Mouse (Mus musculus) CH12.LX (cell line): ENCODE data around the gene Otub2. TPM values are rescaled to one million over a fixed set of nuclear protein-coding genes. Genes with fewer than 3 reads are reported as not detected.

Experiments used
- DNase-seq: peaks from one replicate; pipeline ENCODE4 v3.0.0-alpha.2; 2013; ENCODE audit errors: extremely low read depth
- H3K27ac ChIP-seq: 2 replicates; pipeline ENCODE4 v1.5.1; 2012; ENCODE audit warnings: low read depth, mild to moderate bottlenecking, control low read depth, moderate library complexity; ENCODE audit not compliant: insufficient read depth
- H3K27me3 ChIP-seq: replicated peaks from 2 replicates; pipeline ENCODE3; 2012; ENCODE audit warnings: inconsistent platforms
- H3K36me3 ChIP-seq, 2 experiments: replicated peaks in 1 of 2; 2 replicates each; pipeline versions ENCODE3 to v1.6.1; 2012; ENCODE audit warnings: inconsistent platforms in 1 of 2, low read length in 1 of 2, mild to moderate bottlenecking in 1 of 2, mixed read lengths in 1 of 2, moderate library complexity in 1 of 2; ENCODE audit not compliant: control insufficient read depth in 1 of 2, insufficient read depth in 1 of 2
- H3K4me1 ChIP-seq, 2 experiments: 2 replicates each; pipeline ENCODE4 v1.6.1; 2012; ENCODE audit warnings: inconsistent platforms in 1 of 2, moderate library complexity in 1 of 2; ENCODE audit not compliant: insufficient read depth in 2 of 2, control insufficient read depth in 1 of 2
- H3K4me2 ChIP-seq: 2 replicates; pipeline ENCODE4 v1.6.1; 2012; ENCODE audit warnings: low read depth, mild to moderate bottlenecking, control low read depth; ENCODE audit not compliant: poor library complexity, insufficient read depth, severe bottlenecking
- H3K4me3 ChIP-seq, 3 experiments: fragments of 150-350 bp in 1 of 3; sonication (generic) in 1 of 3; replicated peaks in 1 of 3; 2 replicates each; pipeline versions ENCODE3 to v1.5.1; 2011 to 2012; ENCODE audit warnings: low read depth in 2 of 3, low read length in 2 of 3, mild to moderate bottlenecking in 2 of 3, moderate library complexity in 2 of 3, control low read depth in 1 of 3, improper control_type of control experiment in 1 of 3, inconsistent platforms in 1 of 3, mixed read lengths in 1 of 3; ENCODE audit not compliant: poor library complexity in 1 of 3
- H3K79me2 ChIP-seq: replicated peaks from 2 replicates; pipeline ENCODE4 v1.6.1; 2012; ENCODE audit warnings: mild to moderate bottlenecking, moderate library complexity; ENCODE audit not compliant: control insufficient read depth, poor library complexity, insufficient read depth, severe bottlenecking; ENCODE audit errors: extremely low read depth
- H3K9ac ChIP-seq: 2 replicates; pipeline ENCODE4 v1.6.1; 2012; ENCODE audit warnings: low read depth, mild to moderate bottlenecking, control low read depth, moderate library complexity; ENCODE audit not compliant: insufficient read depth
- H3K9me3 ChIP-seq: replicated peaks from 2 replicates; pipeline ENCODE3; 2012; ENCODE audit warnings: low read length, inconsistent platforms, mixed read lengths
- BHLHE40 ChIP-seq: IDR thresholded peaks from 2 replicates; pipeline ENCODE4 v1.6.1; 2011; ENCODE audit warnings: mild to moderate bottlenecking, low read depth, low read length, improper control_type of control experiment
- CHD1 ChIP-seq: IDR thresholded peaks from 2 replicates; pipeline ENCODE4 v1.6.1; 2012; ENCODE audit warnings: low read depth, low read length, improper control_type of control experiment, inconsistent platforms
- CHD2 ChIP-seq: IDR thresholded peaks from 2 replicates; pipeline ENCODE4 v1.6.1; 2011; ENCODE audit warnings: low read length, improper control_type of control experiment
- ELF1 ChIP-seq: IDR thresholded peaks from 2 replicates; pipeline ENCODE4 v1.6.1; 2014; ENCODE audit warnings: low read depth, mild to moderate bottlenecking, inconsistent platforms, low read length, improper control_type of control experiment
- EP300 ChIP-seq: IDR thresholded peaks from 2 replicates; pipeline ENCODE4 v1.6.1; 2011; ENCODE audit warnings: low read length, improper control_type of control experiment
- HCFC1 ChIP-seq: IDR thresholded peaks from 2 replicates; pipeline ENCODE4 v1.6.1; 2012; ENCODE audit warnings: low read depth, mild to moderate bottlenecking, inconsistent platforms, low read length, improper control_type of control experiment
- JUND ChIP-seq: conservative IDR thresholded peaks from 2 replicates; pipeline ENCODE4 v1.6.1; 2011; ENCODE audit warnings: low read depth, low read length, improper control_type of control experiment
- KAT2A ChIP-seq: IDR thresholded peaks from 2 replicates; pipeline ENCODE4 v1.6.1; 2012; ENCODE audit warnings: low read length, improper control_type of control experiment, inconsistent platforms; ENCODE audit not compliant: insufficient replicate concordance
- MAFK ChIP-seq: IDR thresholded peaks from 2 replicates; pipeline ENCODE4 v1.6.1; 2011; ENCODE audit warnings: low read length, improper control_type of control experiment; ENCODE audit not compliant: insufficient replicate concordance
- MAX ChIP-seq: IDR thresholded peaks from 2 replicates; pipeline ENCODE4 v1.6.1; 2011; ENCODE audit warnings: low read length, improper control_type of control experiment
- MEF2A ChIP-seq: IDR thresholded peaks from 2 replicates; pipeline ENCODE4 v1.6.1; 2014; ENCODE audit warnings: low read depth, mild to moderate bottlenecking, inconsistent platforms, low read length, improper control_type of control experiment, borderline replicate concordance
- NRF1 ChIP-seq: IDR thresholded peaks from 2 replicates; pipeline ENCODE4 v1.6.1; 2014; ENCODE audit warnings: low read depth, mild to moderate bottlenecking, inconsistent platforms, low read length, improper control_type of control experiment, moderate library complexity
- PAX5 ChIP-seq: IDR thresholded peaks from 2 replicates; pipeline ENCODE4 v1.6.1; 2012; ENCODE audit warnings: low read length, inconsistent platforms, mixed read lengths
- POLR2A ChIP-seq: IDR thresholded peaks from 2 replicates; pipeline ENCODE4 v1.6.1; 2011; ENCODE audit warnings: low read depth, mild to moderate bottlenecking, improper control_type of control experiment, low read length
- POLR2AphosphoS2 ChIP-seq: IDR thresholded peaks from 2 replicates; pipeline ENCODE4 v1.6.1; 2011; ENCODE audit warnings: low read depth, low read length, improper control_type of control experiment
- RCOR1 ChIP-seq: conservative IDR thresholded peaks from 2 replicates; pipeline ENCODE4 v1.6.1; 2012; ENCODE audit warnings: low read depth, mild to moderate bottlenecking, inconsistent platforms, low read length, improper control_type of control experiment
- SIN3A ChIP-seq: IDR thresholded peaks from 2 replicates; pipeline ENCODE4 v1.6.1; 2012; ENCODE audit warnings: low read length, improper control_type of control experiment, inconsistent platforms
- SMC3 ChIP-seq: IDR thresholded peaks from 2 replicates; pipeline ENCODE4 v1.6.1; 2011; ENCODE audit warnings: low read depth, low read length, improper control_type of control experiment
- UBTF ChIP-seq: IDR thresholded peaks from 2 replicates; pipeline ENCODE4 v1.6.1; 2012; ENCODE audit warnings: low read depth, mild to moderate bottlenecking, inconsistent platforms, low read length, improper control_type of control experiment, moderate library complexity
- ZC3H11A ChIP-seq: IDR thresholded peaks from 2 replicates; pipeline ENCODE4 v1.6.1; 2012; ENCODE audit warnings: low read depth, mild to moderate bottlenecking, inconsistent platforms, low read length, improper control_type of control experiment
- ZKSCAN1 ChIP-seq: IDR thresholded peaks from 2 replicates; pipeline ENCODE4 v1.6.1; 2012; ENCODE audit warnings: low read depth, inconsistent platforms, low read length, improper control_type of control experiment, borderline replicate concordance
- ZMIZ1 ChIP-seq: IDR thresholded peaks from 2 replicates; pipeline ENCODE4 v1.6.1; 2012; ENCODE audit warnings: low read depth, mild to moderate bottlenecking, inconsistent platforms, low read length, improper control_type of control experiment
- ZNF384 ChIP-seq: IDR thresholded peaks from 2 replicates; pipeline ENCODE4 v1.6.1; 2012; ENCODE audit warnings: low read depth, low read length, improper control_type of control experiment, inconsistent platforms
- dilution Hi-C: fragments of 300-500 bp; cut with MboI; formaldehyde crosslinking; loops from 2 replicates; pipeline ENCODE4 v1.14.3; 2020; ENCODE audit warnings: low sequenced_read_pairs; ENCODE audit not compliant: extremely low pct_unique_long_range_greater_than_20kb, extremely low pct_ligation_motif_present
- in situ Hi-C: fragments of 300-500 bp; cut with MboI; formaldehyde crosslinking; loops from 3 replicates; pipeline ENCODE4 v1.14.3; 2019; ENCODE audit warnings: low sequenced_read_pairs, low pct_ligation_motif_present, low pct_unique_long_range_greater_than_20kb, mixed read lengths
- polyA plus RNA-seq: library from polyadenylated mRNA; unstranded; fragments of >175 nt; gene quantifications from 2 replicates; pipeline ENCODE4 v1.2.1, GENCODE M21; 2012; ENCODE audit warnings: low read depth; ENCODE audit not compliant: insufficient read length
- total RNA-seq, 2 experiments: library from RNA; depleted of rRNA; stranded (reverse); fragments of 300-350 nt in 1 of 2; fragments of >200 nt in 1 of 2; gene quantifications; 2 replicates each; pipeline ENCODE4 v1.2.3; 2012 to 2014

The Otub2 gene
- total and polyA plus RNA-seq, 3 experiments: 3.0 to 11.5 (median 7.6) TPM

- dilution Hi-C loops: no loop called here
- Histone ChIP-seq H3K27ac (no peak overlapping the region), H3K27me3 (no peaks in the 10 kb centered on the region), H3K79me2 (no peaks in the 10 kb centered on the region; the same call in 1 of the 2 replicates), H3K4me2 (no peak overlapping the region), H3K9me3 (no peaks in the 10 kb centered on the region), H3K4me1 (peaks cover 0 to 28% of the 10 kb centered on the region in 2 experiments; a peak in 2 of 4 replicates), H3K9ac (no peak overlapping the region), H3K36me3 (peaks cover 4 to 43% of the 10 kb centered on the region in 2 experiments), H3K4me3 (no peak overlapping the region)
- in situ Hi-C loops: no loop called here
- DNase-seq: no peak
- TF ChIP-seq MAX (no peak), EP300 (no peak), PAX5 (no peak), CHD2 (no peak), ZKSCAN1 (no peak), NRF1 (no peak), ZNF384 (no peak), BHLHE40 (no peak), ZC3H11A (no peak), HCFC1 (no peak), POLR2A (no peak), UBTF (no peak)
These were observed 7.2 kb downstream of the Otub2 start for GRCm38 (mm10) chr12:103395486-103396275.

- Histone ChIP-seq H3K4me2 (no peak overlapping the region), H3K27ac (no peak overlapping the region), H3K4me3 (no peak overlapping the region), H3K79me2 (no peaks in the 10 kb centered on the region; the same call in 1 of the 2 replicates), H3K27me3 (no peaks in the 10 kb centered on the region), H3K4me1 (peaks cover 0 to 28% of the 10 kb centered on the region in 2 experiments; a peak in 2 of 4 replicates), H3K36me3 (peaks cover 8 to 50% of the 10 kb centered on the region in 2 experiments), H3K9me3 (no peaks in the 10 kb centered on the region), H3K9ac (no peak overlapping the region)
- DNase-seq: no peak
- dilution Hi-C loops (no loop called here), in situ Hi-C loops (no loop called here)
- no peak for TF ChIP-seq ZMIZ1
- TF ChIP-seq ZNF384: no peak
- no peak for TF ChIP-seq MEF2A
- no peak for TF ChIP-seq SIN3A
- no peak for TF ChIP-seq PAX5
- no peak for TF ChIP-seq POLR2A
- TF ChIP-seq SMC3: no peak
- no peak for TF ChIP-seq CHD1
- TF ChIP-seq KAT2A: no peak
- TF ChIP-seq MAFK: no peak
- TF ChIP-seq RCOR1: no peak
- TF ChIP-seq ELF1: no peak
- TF ChIP-seq NRF1: no peak
- TF ChIP-seq MAX: no peak
- TF ChIP-seq CHD2: no peak
- no peak for TF ChIP-seq POLR2AphosphoS2
- no peak for TF ChIP-seq JUND
- TF ChIP-seq BHLHE40: no peak
These were observed 8.3 kb downstream of the Otub2 start for GRCm38 (mm10) chr12:103396751-103397150.
